Mouse (Mus musculus): Measurements from ENCODE around the gene Svop. TPM values are rescaled to one million over a fixed set of nuclear protein-coding genes. Genes with fewer than 3 reads are reported as not detected.
A peak's percentile ranks its signal among the peaks of the same experiment; 100 is the strongest.

Svop gene
- polyA plus RNA-seq, 1 experiment: 122 TPM

- TF ChIP-seq CTCF (IDR thresholded peaks at IDR 0.05; ENCODE audit: extremely low read depth, insufficient read depth, low read length) (no peak), POLR2A (IDR thresholded peaks at IDR 0.05; ENCODE audit: extremely low read depth, insufficient read depth, low read length) (no peak)
- peak overlapping the region; percentile 95 for H3K4me3 ChIP-seq (ENCODE audit: insufficient read depth, low read length)
- peaks cover 6% of the 10 kb centered on the region; the same call in 1 of the 2 replicates for H3K4me1 ChIP-seq (ENCODE audit: control insufficient read depth, insufficient read depth, low read length)
- H3K27ac ChIP-seq (ENCODE audit: insufficient read depth, low read length): peak overlapping the region; percentile 51; the same call in 1 of the 2 replicates
Measured at GRCm38 (mm10) chr5:113993031-113993486, 98.3 kb downstream of the Svop start.

- no peak for TF ChIP-seq CTCF (IDR thresholded peaks at IDR 0.05; ENCODE audit: extremely low read depth, insufficient read depth, low read length)
- TF ChIP-seq POLR2A (IDR thresholded peaks at IDR 0.05; ENCODE audit: extremely low read depth, insufficient read depth, low read length): no peak
- Histone ChIP-seq H3K4me1 (ENCODE audit: control insufficient read depth, insufficient read depth, low read length) (peaks cover 6% of the 10 kb centered on the region; the same call in 1 of the 2 replicates), H3K4me3 (ENCODE audit: insufficient read depth, low read length) (peak overlapping the region; percentile 95), H3K27ac (ENCODE audit: insufficient read depth, low read length) (peak overlapping the region; percentile 51; the same call in 1 of the 2 replicates)
Measured at GRCm38 (mm10) chr5:113992339-113992831, 99.0 kb downstream of the Svop start.

- TF ChIP-seq POLR2A (IDR thresholded peaks at IDR 0.05; ENCODE audit: extremely low read depth, insufficient read depth, low read length): no peak
- no peak for TF ChIP-seq CTCF (IDR thresholded peaks at IDR 0.05; ENCODE audit: extremely low read depth, insufficient read depth, low read length)
- H3K4me3 ChIP-seq (ENCODE audit: insufficient read depth, low read length): no peak overlapping the region
- no peak overlapping the region for H3K27ac ChIP-seq (ENCODE audit: insufficient read depth, low read length)
- H3K4me1 ChIP-seq (ENCODE audit: control insufficient read depth, insufficient read depth, low read length): peaks cover 8% of the 10 kb centered on the region; the same call in 1 of the 2 replicates
Measured at GRCm38 (mm10) chr5:113991141-113991540, 100.2 kb downstream of the Svop start.

GRCm38 (mm10) chr5:113990593-113990992 lies 100.8 kb downstream of the Svop start:
- TF ChIP-seq CTCF (IDR thresholded peaks at IDR 0.05; ENCODE audit: extremely low read depth, insufficient read depth, low read length): no peak
- H3K27ac ChIP-seq (ENCODE audit: insufficient read depth, low read length): no peak overlapping the region
- H3K4me1 ChIP-seq (ENCODE audit: control insufficient read depth, insufficient read depth, low read length): peaks cover 8% of the 10 kb centered on the region; the same call in 1 of the 2 replicates
- H3K4me3 ChIP-seq (ENCODE audit: insufficient read depth, low read length): no peak overlapping the region

GRCm38 (mm10) chr5:113989437-113990024 lies 101.8 kb downstream of the Svop start:
- H3K4me1 ChIP-seq (ENCODE audit: control insufficient read depth, insufficient read depth, low read length): peaks cover 8% of the 10 kb centered on the region; the same call in 1 of the 2 replicates
- H3K4me3 ChIP-seq (ENCODE audit: insufficient read depth, low read length): no peak overlapping the region
- no peak for TF ChIP-seq CTCF (IDR thresholded peaks at IDR 0.05; ENCODE audit: extremely low read depth, insufficient read depth, low read length)
- no peak for TF ChIP-seq POLR2A (IDR thresholded peaks at IDR 0.05; ENCODE audit: extremely low read depth, insufficient read depth, low read length)
- H3K27ac ChIP-seq (ENCODE audit: insufficient read depth, low read length): no peak overlapping the region

- Histone ChIP-seq H3K27ac (ENCODE audit: insufficient read depth, low read length) (no peak overlapping the region), H3K4me3 (ENCODE audit: insufficient read depth, low read length) (no peak overlapping the region), H3K4me1 (ENCODE audit: control insufficient read depth, insufficient read depth, low read length) (peaks cover 4% of the 10 kb centered on the region; the same call in 1 of the 2 replicates)
- no peak for TF ChIP-seq CTCF (IDR thresholded peaks at IDR 0.05; ENCODE audit: extremely low read depth, insufficient read depth, low read length)
- no peak for TF ChIP-seq POLR2A (IDR thresholded peaks at IDR 0.05; ENCODE audit: extremely low read depth, insufficient read depth, low read length)
Measured at GRCm38 (mm10) chr5:113986182-113986961, 105.0 kb downstream of the Svop start.

- H3K27ac ChIP-seq (ENCODE audit: insufficient read depth, low read length): no peak overlapping the region
- no peak for TF ChIP-seq CTCF (IDR thresholded peaks at IDR 0.05; ENCODE audit: extremely low read depth, insufficient read depth, low read length)
- TF ChIP-seq POLR2A (IDR thresholded peaks at IDR 0.05; ENCODE audit: extremely low read depth, insufficient read depth, low read length): no peak
- no peak overlapping the region for H3K4me3 ChIP-seq (ENCODE audit: insufficient read depth, low read length)
- peaks cover 3% of the 10 kb centered on the region; the same call in 1 of the 2 replicates for H3K4me1 ChIP-seq (ENCODE audit: control insufficient read depth, insufficient read depth, low read length)
Measured at GRCm38 (mm10) chr5:113985737-113986136, 105.6 kb downstream of the Svop start.

GRCm38 (mm10) chr5:113984025-113984740 lies 107.2 kb downstream of the Svop start:
- TF ChIP-seq CTCF (IDR thresholded peaks at IDR 0.05; ENCODE audit: extremely low read depth, insufficient read depth, low read length): no peak
- TF ChIP-seq POLR2A (IDR thresholded peaks at IDR 0.05; ENCODE audit: extremely low read depth, insufficient read depth, low read length): no peak
- Histone ChIP-seq H3K4me3 (ENCODE audit: insufficient read depth, low read length) (no peak overlapping the region), H3K27ac (ENCODE audit: insufficient read depth, low read length) (no peak overlapping the region), H3K4me1 (ENCODE audit: control insufficient read depth, insufficient read depth, low read length) (0 out of 2 replicates have a peak, but pooled peaks cover 1% of the 10 kb centered on the region)

GRCm38 (mm10) chr5:113983541-113983940 lies 107.8 kb downstream of the Svop start:
- Histone ChIP-seq H3K27ac (ENCODE audit: insufficient read depth, low read length) (no peak overlapping the region), H3K4me1 (ENCODE audit: control insufficient read depth, insufficient read depth, low read length) (0 out of 2 replicates have a peak, but pooled peaks cover 1% of the 10 kb centered on the region), H3K4me3 (ENCODE audit: insufficient read depth, low read length) (no peak overlapping the region)
- TF ChIP-seq CTCF (IDR thresholded peaks at IDR 0.05; ENCODE audit: extremely low read depth, insufficient read depth, low read length) (no peak), POLR2A (IDR thresholded peaks at IDR 0.05; ENCODE audit: extremely low read depth, insufficient read depth, low read length) (no peak)

Data from cortical plate, adult 2 months (tissue).